Mouse (Mus musculus) frontal cortex, postnatal 36 days (tissue): ENCODE data around the gene Opalin.

ENCODE experiments used
- DNase-seq, 2 experiments: peaks; one replicate each; pipeline ENCODE4 v3.0.0; 2022; ENCODE audit warnings: low spot score in 2 of 2

Gene Opalin

DNA sequence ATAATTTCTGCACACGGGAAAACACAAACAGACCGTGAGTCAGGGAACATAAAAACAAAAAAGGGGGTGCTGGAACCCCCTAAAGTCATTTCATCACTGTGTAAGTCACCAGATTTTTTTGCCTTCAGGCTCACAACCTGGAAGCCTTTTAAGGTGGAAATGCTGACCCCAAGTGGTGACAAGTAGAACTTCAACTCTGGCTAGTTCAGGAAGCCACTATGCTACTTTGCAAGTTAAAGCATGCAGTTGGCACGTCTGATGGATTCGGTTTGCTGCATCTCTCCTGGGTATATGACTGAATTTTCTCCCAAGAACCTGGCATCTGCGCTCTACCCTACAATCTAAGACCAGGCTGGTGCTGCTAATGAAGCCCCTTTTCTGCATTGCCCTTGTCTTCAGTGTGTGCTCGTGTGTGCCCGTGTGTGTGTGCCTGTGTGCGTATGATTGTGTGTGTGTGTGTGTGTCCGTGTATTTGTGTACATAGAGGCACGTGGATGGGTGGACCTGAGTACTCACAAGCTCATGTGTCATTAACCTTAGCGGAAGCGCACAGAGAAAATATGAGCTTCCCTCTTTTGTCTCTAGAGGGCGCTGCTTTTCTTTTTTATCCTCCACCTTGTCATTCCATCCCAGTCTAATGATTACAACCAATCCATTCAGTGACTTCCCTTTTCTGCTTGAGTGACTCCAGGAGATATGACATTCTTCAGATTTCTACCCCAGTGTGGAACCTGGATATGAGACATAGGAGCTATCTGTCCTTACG is 60.8 kb downstream of the Opalin start:
- peak in 1 of 2 experiments; percentile 75 for DNase-seq

DNA sequence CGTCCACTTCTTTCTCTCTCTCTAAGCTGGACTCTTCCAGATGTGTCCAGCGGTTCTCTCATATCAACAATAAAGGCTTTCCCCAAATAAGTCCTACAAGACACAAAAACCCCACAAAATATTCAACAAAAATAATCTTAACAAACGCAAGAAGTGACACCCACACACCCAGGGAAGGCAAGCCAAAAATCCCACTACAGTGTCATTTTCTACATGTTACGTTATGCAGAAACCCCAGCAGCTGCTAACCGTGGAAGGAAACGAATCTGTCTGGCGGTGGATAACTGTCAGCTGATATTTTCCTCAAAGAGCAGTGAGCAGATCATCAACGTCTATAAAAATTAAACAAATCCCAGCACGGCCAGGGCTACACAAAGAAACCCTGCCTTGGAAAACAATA is 62.9 kb downstream of the Opalin start:
- DNase-seq, result peak in 1 of 2 experiments; percentile 51

DNA sequence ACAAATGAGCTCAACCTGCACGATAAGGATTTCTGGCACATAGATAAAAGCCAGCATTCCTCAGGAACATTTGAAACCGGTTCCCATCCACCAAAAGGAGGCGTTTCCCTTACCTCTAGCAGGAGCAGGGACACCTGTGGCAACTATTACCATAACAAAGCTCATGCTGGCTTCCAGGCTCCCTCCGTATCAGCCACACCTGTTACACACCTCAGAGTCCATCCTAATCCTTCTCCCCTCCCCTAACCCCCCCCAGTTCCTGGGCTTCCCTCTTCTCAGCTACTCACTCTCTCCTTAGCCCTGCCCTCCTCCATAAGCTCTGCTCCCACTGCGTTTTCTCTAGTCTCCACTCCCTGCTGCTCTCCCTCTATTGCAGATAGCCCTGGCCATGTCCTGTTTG is 63.3 kb downstream of the Opalin start:
- no peak for DNase-seq
